Mouse (Mus musculus) central nervous system, embryonic 14 days (tissue): ENCODE results near the gene Gm10591. TPM values are rescaled to one million over a fixed set of nuclear protein-coding genes. Genes with fewer than 3 reads are reported as not detected.

Experiments used
- polyA plus RNA-seq: library from polyadenylated mRNA; depleted of rRNA; stranded (reverse); fragments of >200 nt; gene quantifications from 2 replicates; pipeline ENCODE4 v1.2.3, GENCODE M21; 2012; rRNA removed

Gm10591 gene
- not detected in 2 replicates for polyA plus RNA-seq

DNA sequence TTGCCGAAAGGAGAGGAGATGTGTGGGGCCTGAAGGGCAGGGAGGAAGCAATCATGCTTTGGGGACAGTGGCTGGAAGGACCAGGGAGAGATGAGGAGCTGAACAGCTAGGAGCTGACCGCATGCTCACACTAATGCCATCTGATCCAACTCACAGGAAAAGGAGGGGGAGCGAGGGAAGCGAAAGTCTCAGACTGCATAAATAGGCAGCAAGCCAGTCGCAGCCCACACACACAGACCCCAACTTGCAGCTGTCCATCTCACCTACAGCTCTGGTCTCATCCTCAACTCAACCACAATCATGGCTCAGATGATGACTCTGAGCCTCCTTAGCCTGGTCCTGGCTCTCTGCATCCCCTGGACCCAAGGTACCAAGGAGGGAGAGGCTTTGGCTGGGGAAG, at the start of gene Gm10591:
Gene Gm10591, plus strand, starts transcription at position 301 of the 400 bp plus-strand sequence.

DNA sequence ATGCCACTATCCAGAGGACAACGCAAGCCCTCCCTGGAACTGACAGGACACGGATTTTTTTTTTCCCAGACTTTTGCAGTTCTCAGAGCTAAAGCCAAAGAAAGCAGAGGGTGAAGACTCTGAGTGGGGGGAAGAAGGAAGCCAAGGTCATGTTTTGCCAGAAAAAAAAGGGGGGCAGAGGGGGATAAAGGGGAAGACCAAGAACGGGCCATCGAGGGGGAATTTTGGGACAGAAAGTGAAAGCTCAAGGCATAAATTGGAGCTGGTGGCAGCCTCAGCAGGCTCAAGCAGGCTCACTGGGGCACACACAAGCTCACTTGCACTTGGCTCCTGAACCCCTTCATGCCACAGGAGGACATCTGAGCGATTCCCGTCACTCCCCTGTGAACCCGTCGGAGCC, 17.4 kb downstream of the Gm10591 start, which contains the start of gene Gm2564:
Gene Gm2564, plus strand, starts transcription at position 301 of the 400 bp plus-strand sequence.

DNA sequence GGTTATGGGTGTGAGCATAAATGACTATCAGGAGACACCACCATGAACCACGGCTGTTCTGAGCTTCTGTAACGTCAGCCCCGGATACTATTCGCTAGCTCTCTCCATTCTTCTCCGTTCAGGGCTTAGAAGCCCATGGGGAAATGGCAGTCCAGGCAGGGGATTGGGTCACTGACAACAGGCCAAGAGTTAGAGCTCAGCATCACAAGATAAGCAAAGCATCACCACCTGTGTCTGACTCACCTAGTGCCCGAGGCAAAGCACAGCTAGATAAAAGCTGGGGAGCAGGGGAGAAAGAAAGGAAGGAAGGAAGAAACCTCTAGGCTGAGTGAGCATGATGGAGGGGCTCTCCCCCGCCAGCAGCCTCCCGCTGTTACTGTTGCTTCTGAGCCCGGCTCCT, 43.0 kb downstream of the Gm10591 start, which contains the start of gene Ccl27b:
Gene Ccl27b, plus strand, starts transcription at position 301 of the 400 bp plus-strand sequence.

GRCm38 (mm10) chr4:42661793-42662192, 49.8 kb downstream of the Gm10591 start, which contains the start of gene Il11ra2:
Gene Il11ra2 (minus strand): TSS chr4:42661893.

Other genes starting within 250 kb of the Gm10591 start
- gene Gm21586, start 172.8 kb upstream of the Gm10591 start, polyA plus RNA-seq = not detected in 2 replicates
- gene Gm2163, start 145.4 kb upstream of the Gm10591 start, polyA plus RNA-seq = 0.38 and 0.56 TPM in 2 replicates
- gene Fam205a2, start 84.0 kb upstream of the Gm10591 start, polyA plus RNA-seq = not detected in 2 replicates
- 0.11 and 0.25 TPM in 2 replicates for gene Gm2564, start 17.5 kb downstream of the Gm10591 start, polyA plus RNA-seq
- gene Ccl27b, start 43.1 kb downstream of the Gm10591 start, polyA plus RNA-seq = 0.51 TPM in 1 of 2 replicates, not detected in the other
- 0.06 and 0.18 TPM in 2 replicates for gene Il11ra2, start 49.7 kb downstream of the Gm10591 start, polyA plus RNA-seq
- gene 4930578G10Rik, start 123.3 kb downstream of the Gm10591 start, polyA plus RNA-seq = 0.33 TPM in 1 of 2 replicates, not detected in the other
- not detected in 2 replicates for gene Ccl19, start 144.4 kb downstream of the Gm10591 start, polyA plus RNA-seq
- gene Ccl21a, start 161.8 kb downstream of the Gm10591 start, polyA plus RNA-seq = 0.75 and 7.0 TPM in 2 replicates
- 0.02 TPM in 1 of 2 replicates, not detected in the other for gene Fam205a1, start 241.7 kb downstream of the Gm10591 start, polyA plus RNA-seq
- gene Gm12394, start 244.6 kb downstream of the Gm10591 start, polyA plus RNA-seq = 0.05 and 0.08 TPM in 2 replicates